Mouse (Mus musculus): Measurements from ENCODE around the gene Cdca8. TPM values are rescaled to one million over a fixed set of nuclear protein-coding genes. Genes with fewer than 3 reads are reported as not detected.

The Cdca8 gene
- total and polyA plus RNA-seq, 2 experiments from 2014 or later = 26.4 to 31.7 TPM

DNA sequence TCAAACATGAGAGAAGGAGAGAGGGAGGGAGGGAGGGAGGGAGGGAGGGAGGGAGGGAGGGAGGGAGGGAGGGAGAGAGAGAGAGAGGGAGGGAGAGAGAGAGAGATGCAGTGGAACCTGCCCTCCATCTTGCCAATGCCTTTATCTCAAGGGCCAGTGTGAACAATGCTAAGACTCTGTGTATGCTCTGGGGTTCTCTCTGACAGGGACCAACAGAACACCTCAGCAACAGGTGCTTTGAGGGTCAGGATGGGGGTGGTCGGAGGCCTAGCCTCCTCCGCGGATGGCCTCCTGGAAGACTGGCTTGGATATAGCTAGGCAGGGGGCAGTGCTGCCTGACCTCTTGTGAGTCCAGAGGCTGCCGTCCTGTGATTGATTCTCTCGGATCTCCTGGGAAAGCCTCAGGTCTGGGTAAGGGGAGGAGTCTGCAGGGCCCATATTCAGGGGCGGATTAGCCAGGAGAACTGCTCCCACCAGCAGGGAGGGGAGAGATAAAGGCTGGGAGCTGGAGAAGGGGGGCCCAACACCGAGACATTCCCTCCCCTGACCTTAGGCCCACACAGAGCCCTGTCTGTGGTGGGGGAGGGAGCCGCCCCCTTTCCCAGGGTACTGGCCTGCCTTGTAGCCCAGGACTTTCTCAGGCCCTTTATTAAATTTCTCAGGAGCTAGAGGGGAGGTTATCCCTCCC, 25.9 kb upstream of the Cdca8 start:
- Histone ChIP-seq H3K27ac (ENCODE audit: low read depth) (no peak overlapping the region), H3K9ac (replicated peaks; ENCODE audit: low read depth, low read length) (no peak overlapping the region), H3K27me3 (ENCODE audit: control insufficient read depth, insufficient read depth, low read length) (no peaks in the 10 kb centered on the region; the same call in 1 of the 2 replicates), H3K4me1 (ENCODE audit: control insufficient read depth, insufficient read depth) (no peaks in the 10 kb centered on the region), H3K4me2 (ENCODE audit: low read depth, low read length) (no peak overlapping the region), H3K9me3 (replicated peaks; ENCODE audit: control insufficient read depth, low read length) (no peaks in the 10 kb centered on the region), H3K36me3 (replicated peaks; ENCODE audit: control insufficient read depth, insufficient read depth, low read length) (no peaks in the 10 kb centered on the region), H3K4me3 (ENCODE audit: low read depth, low read length) (no peak overlapping the region)
- no peak for ATAC-seq (ENCODE audit: insufficient read depth, low read depth)
- 20% methylated on average over 8 of the region's 8 CpGs for WGBS
- no peak for DNase-seq (ENCODE audit: low spot score)
- no peak for TF ChIP-seq CTCF (IDR thresholded peaks at IDR 0.05; ENCODE audit: low read depth)
- TF ChIP-seq EP300 (IDR thresholded peaks at IDR 0.05; ENCODE audit: low read depth) = no peak

DNA sequence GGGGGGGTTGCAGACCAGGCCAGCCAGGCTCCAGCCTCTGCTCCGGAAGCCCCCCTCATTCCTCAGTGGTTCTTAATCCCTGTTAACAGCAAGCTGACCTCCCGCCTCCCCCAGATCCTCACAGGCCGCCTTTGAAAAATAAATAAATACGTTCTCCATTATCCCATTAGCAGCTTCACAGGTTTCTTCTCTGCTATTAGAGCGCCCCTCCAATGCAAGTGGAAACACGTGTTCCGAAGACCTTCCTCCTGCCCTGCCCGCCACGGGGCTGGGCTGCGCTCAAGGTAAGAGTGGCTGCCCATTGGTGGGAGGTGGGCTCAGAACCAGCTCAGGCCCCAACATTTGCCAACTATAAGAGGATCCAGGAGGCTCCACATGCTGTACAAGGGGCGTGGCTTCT, 23.5 kb upstream of the Cdca8 start:
- WGBS = 27% methylated on average over 11 of the region's 11 CpGs
- Histone ChIP-seq H3K4me2 (ENCODE audit: low read depth, low read length) (no peak overlapping the region), H3K9ac (replicated peaks; ENCODE audit: low read depth, low read length) (no peak overlapping the region), H3K4me1 (ENCODE audit: control insufficient read depth, insufficient read depth) (no peaks in the 10 kb centered on the region), H3K27ac (ENCODE audit: low read depth) (no peak overlapping the region), H3K27me3 (ENCODE audit: control insufficient read depth, insufficient read depth, low read length) (no peaks in the 10 kb centered on the region), H3K4me3 (ENCODE audit: low read depth, low read length) (no peak overlapping the region), H3K36me3 (replicated peaks; ENCODE audit: control insufficient read depth, insufficient read depth, low read length) (no peaks in the 10 kb centered on the region), H3K9me3 (replicated peaks; ENCODE audit: control insufficient read depth, low read length) (no peaks in the 10 kb centered on the region)
- ATAC-seq (ENCODE audit: insufficient read depth, low read depth) (no peak), DNase-seq (ENCODE audit: low spot score) (no peak)
- TF ChIP-seq CTCF (IDR thresholded peaks at IDR 0.05; ENCODE audit: low read depth) (no peak), EP300 (IDR thresholded peaks at IDR 0.05; ENCODE audit: low read depth) (no peak)

DNA sequence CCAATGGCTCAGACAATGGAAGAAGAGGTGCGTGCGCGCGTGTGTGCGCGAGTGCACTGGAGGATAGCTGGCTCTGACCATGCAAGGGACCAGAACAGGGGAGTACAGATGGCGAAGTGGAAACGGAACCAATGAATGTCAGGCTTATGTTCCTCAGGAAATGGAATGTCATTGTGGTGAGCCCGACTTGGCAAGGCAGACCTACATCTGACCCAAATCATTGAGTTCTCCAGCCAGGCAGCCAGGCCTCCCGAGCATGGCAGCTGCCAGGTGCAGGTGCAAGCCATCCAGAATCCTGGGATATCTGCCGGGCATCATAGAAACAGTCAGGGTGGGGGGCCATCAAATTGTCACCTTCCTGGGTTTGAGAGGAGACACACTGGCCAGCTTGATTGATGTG, 21.8 kb upstream of the Cdca8 start:
- Histone ChIP-seq H3K4me1 (ENCODE audit: control insufficient read depth, insufficient read depth) (no peaks in the 10 kb centered on the region), H3K27ac (ENCODE audit: low read depth) (no peak overlapping the region), H3K27me3 (ENCODE audit: control insufficient read depth, insufficient read depth, low read length) (no peaks in the 10 kb centered on the region), H3K9me3 (replicated peaks; ENCODE audit: control insufficient read depth, low read length) (no peaks in the 10 kb centered on the region), H3K4me3 (ENCODE audit: low read depth, low read length) (no peak overlapping the region), H3K4me2 (ENCODE audit: low read depth, low read length) (no peak overlapping the region), H3K36me3 (replicated peaks; ENCODE audit: control insufficient read depth, insufficient read depth, low read length) (no peaks in the 10 kb centered on the region), H3K9ac (replicated peaks; ENCODE audit: low read depth, low read length) (no peak overlapping the region)
- DNase-seq (ENCODE audit: low spot score) = no peak
- 78% methylated on average over 11 of the region's 11 CpGs for WGBS
- ATAC-seq (ENCODE audit: insufficient read depth, low read depth) = no peak
- TF ChIP-seq CTCF (IDR thresholded peaks at IDR 0.05; ENCODE audit: low read depth) (no peak), EP300 (IDR thresholded peaks at IDR 0.05; ENCODE audit: low read depth) (no peak)

DNA sequence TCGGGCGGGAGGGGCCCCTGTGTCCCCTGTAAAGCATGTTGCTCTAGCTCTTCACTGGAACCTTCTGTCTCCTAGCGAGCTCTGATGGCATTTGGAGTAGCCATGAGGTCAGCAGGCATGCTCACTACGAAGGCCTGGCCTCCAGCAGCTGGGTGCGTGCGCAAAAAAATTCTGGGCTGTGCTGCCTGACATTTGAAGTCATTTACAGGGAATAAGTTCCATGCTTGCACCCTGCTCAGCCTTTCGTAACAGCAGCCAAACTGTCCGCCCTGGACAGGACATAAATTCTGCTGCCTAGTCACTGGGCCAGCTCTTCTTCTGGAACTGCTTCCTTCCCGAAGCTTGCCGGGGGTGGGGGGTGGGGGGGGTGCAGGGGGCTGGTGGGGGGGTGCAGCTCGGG, 20.0 kb upstream of the Cdca8 start:
- no peaks in the 10 kb centered on the region for H3K36me3 ChIP-seq (replicated peaks; ENCODE audit: control insufficient read depth, insufficient read depth, low read length)
- ATAC-seq (ENCODE audit: insufficient read depth, low read depth) (no peak), DNase-seq (ENCODE audit: low spot score) (no peak)
- no peaks in the 10 kb centered on the region for H3K9me3 ChIP-seq (replicated peaks; ENCODE audit: control insufficient read depth, low read length)
- no peak overlapping the region for H3K4me3 ChIP-seq (ENCODE audit: low read depth, low read length)
- no peaks in the 10 kb centered on the region for H3K27me3 ChIP-seq (ENCODE audit: control insufficient read depth, insufficient read depth, low read length)
- H3K9ac ChIP-seq (replicated peaks; ENCODE audit: low read depth, low read length) = no peak overlapping the region
- no peak overlapping the region for H3K27ac ChIP-seq (ENCODE audit: low read depth)
- 50% methylated on average over 11 of the region's 11 CpGs for WGBS
- no peaks in the 10 kb centered on the region for H3K4me1 ChIP-seq (ENCODE audit: control insufficient read depth, insufficient read depth)
- TF ChIP-seq EP300 (IDR thresholded peaks at IDR 0.05; ENCODE audit: low read depth) = no peak
- TF ChIP-seq CTCF (IDR thresholded peaks at IDR 0.05; ENCODE audit: low read depth) = no peak
- no peak overlapping the region for H3K4me2 ChIP-seq (ENCODE audit: low read depth, low read length)

DNA sequence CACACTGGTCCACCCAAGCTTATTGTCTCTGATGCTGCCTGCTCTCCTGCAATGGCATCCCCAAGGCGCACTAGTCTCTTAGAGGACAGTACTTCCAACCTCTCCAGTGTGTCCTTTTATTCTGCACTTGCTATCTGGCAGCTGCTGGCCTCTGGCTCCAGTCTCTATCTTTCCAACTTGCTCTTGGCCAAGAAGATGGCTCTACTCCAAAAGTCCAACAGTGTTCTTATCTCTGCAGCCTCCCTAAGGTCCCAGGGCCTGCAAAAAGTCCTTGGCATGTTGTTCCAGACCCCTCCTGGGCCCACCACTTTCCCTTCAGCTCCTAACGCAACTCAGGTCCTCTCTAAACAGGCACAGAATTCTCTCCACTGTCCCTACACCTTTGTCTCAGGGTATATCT, 18.2 kb upstream of the Cdca8 start:
- Histone ChIP-seq H3K27me3 (ENCODE audit: control insufficient read depth, insufficient read depth, low read length) (no peaks in the 10 kb centered on the region), H3K27ac (ENCODE audit: low read depth) (no peak overlapping the region), H3K4me3 (ENCODE audit: low read depth, low read length) (no peak overlapping the region), H3K9ac (replicated peaks; ENCODE audit: low read depth, low read length) (no peak overlapping the region), H3K9me3 (replicated peaks; ENCODE audit: control insufficient read depth, low read length) (no peaks in the 10 kb centered on the region), H3K36me3 (replicated peaks; ENCODE audit: control insufficient read depth, insufficient read depth, low read length) (no peaks in the 10 kb centered on the region), H3K4me1 (ENCODE audit: control insufficient read depth, insufficient read depth) (no peaks in the 10 kb centered on the region), H3K4me2 (ENCODE audit: low read depth, low read length) (no peak overlapping the region)
- TF ChIP-seq CTCF (IDR thresholded peaks at IDR 0.05; ENCODE audit: low read depth) (no peak), EP300 (IDR thresholded peaks at IDR 0.05; ENCODE audit: low read depth) (no peak)
- WGBS = 58% methylated on average over 2 of the region's 2 CpGs
- DNase-seq (ENCODE audit: low spot score) = no peak
- ATAC-seq (ENCODE audit: insufficient read depth, low read depth) = no peak

DNA sequence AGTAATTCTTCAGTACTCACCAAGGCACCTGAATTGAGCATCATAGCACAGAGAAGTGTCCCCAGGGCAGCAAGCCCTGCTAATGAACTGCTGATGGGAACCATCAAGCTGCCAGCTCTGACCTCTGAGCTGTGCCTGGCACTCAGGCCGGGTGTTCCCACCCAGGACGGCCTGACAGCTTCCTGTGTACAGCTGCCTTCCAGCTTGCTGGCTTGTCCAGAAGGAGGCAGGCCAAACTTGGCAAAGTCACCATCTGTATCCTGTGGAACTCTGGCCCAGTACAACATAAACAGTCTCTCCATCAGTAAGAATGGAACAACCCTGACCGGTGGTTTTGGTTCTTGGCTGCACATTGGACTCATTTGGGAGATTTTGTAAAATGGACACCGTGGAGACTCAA, 14.4 kb upstream of the Cdca8 start:
- Histone ChIP-seq H3K4me3 (ENCODE audit: low read depth, low read length) (no peak overlapping the region), H3K9ac (replicated peaks; ENCODE audit: low read depth, low read length) (no peak overlapping the region), H3K4me2 (ENCODE audit: low read depth, low read length) (no peak overlapping the region), H3K27me3 (ENCODE audit: control insufficient read depth, insufficient read depth, low read length) (no peaks in the 10 kb centered on the region), H3K36me3 (replicated peaks; ENCODE audit: control insufficient read depth, insufficient read depth, low read length) (no peaks in the 10 kb centered on the region), H3K27ac (ENCODE audit: low read depth) (no peak overlapping the region), H3K4me1 (ENCODE audit: control insufficient read depth, insufficient read depth) (no peaks in the 10 kb centered on the region), H3K9me3 (replicated peaks; ENCODE audit: control insufficient read depth, low read length) (no peaks in the 10 kb centered on the region)
- peak; percentile 5 for DNase-seq (ENCODE audit: low spot score)
- WGBS = 42% methylated on average over 4 of the region's 4 CpGs
- no peak for ATAC-seq (ENCODE audit: insufficient read depth, low read depth)
- TF ChIP-seq EP300 (IDR thresholded peaks at IDR 0.05; ENCODE audit: low read depth) (no peak), CTCF (IDR thresholded peaks at IDR 0.05; ENCODE audit: low read depth) (no peak)

Measured in heart, postnatal 0 days (tissue).